Mouse (Mus musculus) MEL (cell line): ENCODE results near the gene Kndc1. TPM values are rescaled to one million over a fixed set of nuclear protein-coding genes. Genes with fewer than 3 reads are reported as not detected.

Source experiments
- DNase-seq: peaks from one replicate; pipeline ENCODE4 v3.0.0; 2011; ENCODE audit warnings: low read depth, low spot score
- H3K27ac ChIP-seq: 2 replicates; pipeline ENCODE4 v1.5.1; 2012; ENCODE audit warnings: low read depth, mild to moderate bottlenecking, control low read depth, low read length, moderate library complexity; ENCODE audit not compliant: control insufficient read depth
- H3K27me3 ChIP-seq, 2 experiments: fragments of 150-350 bp in 1 of 2; sonication (generic) in 1 of 2; 2 replicates each; pipeline ENCODE4 v1.6.1; 2012; ENCODE audit warnings: low read length in 2 of 2, mild to moderate bottlenecking in 2 of 2, improper control_type of control experiment in 1 of 2, moderate library complexity in 1 of 2; ENCODE audit not compliant: insufficient read depth in 2 of 2, control insufficient read depth in 1 of 2
- H3K36me3 ChIP-seq, 2 experiments: 2 replicates each; pipeline ENCODE4 v1.6.1; 2012 to 2014; ENCODE audit warnings: low read length in 2 of 2, improper control_type of control experiment in 1 of 2, inconsistent platforms in 1 of 2, mild to moderate bottlenecking in 1 of 2; ENCODE audit not compliant: insufficient read depth in 2 of 2, control insufficient read depth in 1 of 2
- H3K4me1 ChIP-seq, 2 experiments: fragments of 150-350 bp in 1 of 2; sonication (generic) in 1 of 2; 2 replicates each; pipeline ENCODE4 v1.6.1; 2012; ENCODE audit warnings: low read length in 2 of 2, improper control_type of control experiment in 1 of 2, mild to moderate bottlenecking in 1 of 2; ENCODE audit not compliant: insufficient read depth in 2 of 2, control insufficient read depth in 1 of 2
- H3K4me3 ChIP-seq, 2 experiments: fragments of 150-350 bp in 1 of 2; sonication (generic) in 1 of 2; 2 replicates each; pipeline ENCODE4 v1.5.1; 2012; ENCODE audit warnings: low read depth in 2 of 2, low read length in 2 of 2, mild to moderate bottlenecking in 2 of 2, moderate library complexity in 2 of 2, control low read depth in 1 of 2, improper control_type of control experiment in 1 of 2; ENCODE audit not compliant: control insufficient read depth in 1 of 2, insufficient read depth in 1 of 2
- H3K79me2 ChIP-seq: 2 replicates; pipeline ENCODE4 v1.6.1; 2012; ENCODE audit warnings: mild to moderate bottlenecking, low read length, moderate library complexity; ENCODE audit not compliant: control insufficient read depth, poor library complexity, insufficient read depth
- H3K9ac ChIP-seq: 2 replicates; pipeline ENCODE4 v1.6.1; 2012; ENCODE audit warnings: low read depth, mild to moderate bottlenecking, control low read depth, low read length, moderate library complexity; ENCODE audit not compliant: control insufficient read depth, poor library complexity, severe bottlenecking
- H3K9me3 ChIP-seq: fragments of 150-350 bp; sonication (generic); replicated peaks from 2 replicates; pipeline ENCODE4 v1.6.1; 2012; ENCODE audit warnings: mild to moderate bottlenecking, low read length, improper control_type of control experiment, moderate library complexity; ENCODE audit not compliant: insufficient read depth
- CHD1 ChIP-seq: IDR thresholded peaks from 2 replicates; pipeline ENCODE4 v1.6.1; 2012; ENCODE audit warnings: low read depth, mild to moderate bottlenecking, inconsistent platforms, low read length, improper control_type of control experiment
- CHD2 ChIP-seq: IDR thresholded peaks from 2 replicates; pipeline ENCODE4 v1.6.1; 2011; ENCODE audit warnings: low read length, improper control_type of control experiment
- CTCF ChIP-seq, 3 experiments: IDR thresholded peaks in 2 of 3; conservative IDR thresholded peaks in 1 of 3; 2 replicates each; pipeline ENCODE4 v1.5.1; 2011 to 2012; ENCODE audit warnings: low read length in 3 of 3, low read depth in 2 of 3, mild to moderate bottlenecking in 2 of 3, improper control_type of control experiment in 1 of 3, inconsistent platforms in 1 of 3, mixed read lengths in 1 of 3, moderate library complexity in 1 of 3; ENCODE audit not compliant: control insufficient read depth in 1 of 3, insufficient read depth in 1 of 3, poor library complexity in 1 of 3, severe bottlenecking in 1 of 3
- E2F4 ChIP-seq: IDR thresholded peaks from 2 replicates; pipeline ENCODE4 v1.6.1; 2011; ENCODE audit warnings: low read depth, low read length, improper control_type of control experiment, borderline replicate concordance
- EP300 ChIP-seq, 2 experiments: IDR thresholded peaks; 2 replicates each; pipeline ENCODE4 v1.6.1; 2011; ENCODE audit warnings: improper control_type of control experiment in 2 of 2, low read length in 2 of 2, low read depth in 1 of 2, mild to moderate bottlenecking in 1 of 2
- ETS1 ChIP-seq: IDR thresholded peaks from 2 replicates; pipeline ENCODE4 v1.6.1; 2012; ENCODE audit warnings: low read depth, mild to moderate bottlenecking, inconsistent platforms, low read length, improper control_type of control experiment, moderate library complexity
- GABPA ChIP-seq: IDR thresholded peaks from 2 replicates; pipeline ENCODE4 v1.6.1; 2012; ENCODE audit warnings: low read depth, mild to moderate bottlenecking, inconsistent platforms, low read length, improper control_type of control experiment, moderate library complexity
- GATA1 ChIP-seq: IDR thresholded peaks from 2 replicates; pipeline ENCODE4 v1.6.1; 2011; ENCODE audit warnings: low read depth, low read length, improper control_type of control experiment
- HCFC1 ChIP-seq: IDR thresholded peaks from 2 replicates; pipeline ENCODE4 v1.6.1; 2012; ENCODE audit warnings: low read depth, mild to moderate bottlenecking, inconsistent platforms, low read length, improper control_type of control experiment, moderate library complexity
- JUND ChIP-seq: IDR thresholded peaks from 2 replicates; pipeline ENCODE4 v1.6.1; 2011; ENCODE audit warnings: low read depth, mild to moderate bottlenecking, improper control_type of control experiment, low read length
- KAT2A ChIP-seq: conservative IDR thresholded peaks from 2 replicates; pipeline ENCODE4 v1.6.1; 2012; ENCODE audit warnings: low read depth, low read length, improper control_type of control experiment, inconsistent platforms
- MAFK ChIP-seq: IDR thresholded peaks from 2 replicates; pipeline ENCODE4 v1.6.1; 2011; ENCODE audit warnings: low read depth, mild to moderate bottlenecking, low read length, improper control_type of control experiment, borderline replicate concordance
- MAX ChIP-seq: IDR thresholded peaks from 2 replicates; pipeline ENCODE4 v1.6.1; 2011; ENCODE audit warnings: low read length, improper control_type of control experiment
- MAZ ChIP-seq: IDR thresholded peaks from 2 replicates; pipeline ENCODE4 v1.6.1; 2012; ENCODE audit warnings: low read depth, mild to moderate bottlenecking, inconsistent platforms, low read length, improper control_type of control experiment
- MEF2A ChIP-seq: IDR thresholded peaks from 2 replicates; pipeline ENCODE4 v1.6.1; 2014; ENCODE audit warnings: low read depth, mild to moderate bottlenecking, inconsistent platforms, low read length, improper control_type of control experiment; ENCODE audit not compliant: poor library complexity, insufficient replicate concordance, severe bottlenecking; ENCODE audit errors: extremely low read depth
- MXI1 ChIP-seq: IDR thresholded peaks from 2 replicates; pipeline ENCODE4 v1.6.1; 2011; ENCODE audit warnings: mild to moderate bottlenecking, low read depth, low read length, improper control_type of control experiment
- MYB ChIP-seq: IDR thresholded peaks from 2 replicates; pipeline ENCODE4 v1.6.1; 2011; ENCODE audit warnings: mild to moderate bottlenecking, low read depth, low read length, improper control_type of control experiment
- MYC ChIP-seq: IDR thresholded peaks from 2 replicates; pipeline ENCODE4 v1.6.1; 2011; ENCODE audit warnings: low read depth, mild to moderate bottlenecking, low read length, improper control_type of control experiment, moderate library complexity
- NELFE ChIP-seq: IDR thresholded peaks from 2 replicates; pipeline ENCODE4 v1.6.1; 2011; ENCODE audit warnings: low read depth, low read length, improper control_type of control experiment
- NRF1 ChIP-seq: IDR thresholded peaks from 2 replicates; pipeline ENCODE4 v1.6.1; 2014; ENCODE audit warnings: low read depth, mild to moderate bottlenecking, inconsistent platforms, low read length, improper control_type of control experiment, moderate library complexity; ENCODE audit not compliant: poor library complexity, insufficient read depth, severe bottlenecking
- POLR2A ChIP-seq, 2 experiments: IDR thresholded peaks; 2 replicates each; pipeline ENCODE4 v1.6.1; 2011 to 2012; ENCODE audit warnings: low read length in 2 of 2, mild to moderate bottlenecking in 2 of 2, control low read depth in 1 of 2, improper control_type of control experiment in 1 of 2, low read depth in 1 of 2, moderate library complexity in 1 of 2; ENCODE audit not compliant: control insufficient read depth in 1 of 2, insufficient read depth in 1 of 2, poor library complexity in 1 of 2
- POLR2AphosphoS2 ChIP-seq: IDR thresholded peaks from 2 replicates; pipeline ENCODE4 v1.6.1; 2011; ENCODE audit warnings: low read length, improper control_type of control experiment
- POLR2AphosphoS5 ChIP-seq: IDR thresholded peaks from 2 replicates; pipeline ENCODE4 v1.6.1; 2012; ENCODE audit warnings: low read depth, borderline replicate concordance, mild to moderate bottlenecking, inconsistent platforms, low read length, moderate library complexity, mixed read lengths
- RAD21 ChIP-seq: IDR thresholded peaks from 2 replicates; pipeline ENCODE4 v1.6.1; 2011; ENCODE audit warnings: mild to moderate bottlenecking, low read depth, low read length, improper control_type of control experiment
- RCOR1 ChIP-seq: IDR thresholded peaks from 2 replicates; pipeline ENCODE4 v1.6.1; 2012; ENCODE audit warnings: low read depth, mild to moderate bottlenecking, inconsistent platforms, low read length, improper control_type of control experiment
- SIN3A ChIP-seq: IDR thresholded peaks from 2 replicates; pipeline ENCODE4 v1.6.1; 2012; ENCODE audit warnings: low read length, improper control_type of control experiment, inconsistent platforms
- TAL1 ChIP-seq: IDR thresholded peaks from 2 replicates; pipeline ENCODE4 v1.6.1; 2012; ENCODE audit warnings: mild to moderate bottlenecking, inconsistent platforms, low read length, moderate library complexity, mixed read lengths
- TBP ChIP-seq: IDR thresholded peaks from 2 replicates; pipeline ENCODE4 v1.8.0; 2011; ENCODE audit warnings: low read depth, low read length, improper control_type of control experiment
- TCF12 ChIP-seq: IDR thresholded peaks from 2 replicates; pipeline ENCODE4 v1.6.1; 2014; ENCODE audit warnings: low read depth, mild to moderate bottlenecking, inconsistent platforms, low read length, improper control_type of control experiment, moderate library complexity
- UBTF ChIP-seq: IDR thresholded peaks from 2 replicates; pipeline ENCODE4 v1.6.1; 2012; ENCODE audit warnings: low read depth, mild to moderate bottlenecking, inconsistent platforms, low read length, improper control_type of control experiment, moderate library complexity, borderline replicate concordance; ENCODE audit not compliant: insufficient read depth
- USF1 ChIP-seq: IDR thresholded peaks from 2 replicates; pipeline ENCODE4 v1.6.1; 2014; ENCODE audit warnings: low read depth, mild to moderate bottlenecking, inconsistent platforms, low read length, improper control_type of control experiment, moderate library complexity
- USF2 ChIP-seq, 2 experiments: IDR thresholded peaks; 2 replicates each; pipeline ENCODE4 v1.6.1; 2011 to 2012; ENCODE audit warnings: improper control_type of control experiment in 2 of 2, low read length in 2 of 2, borderline replicate concordance in 1 of 2, inconsistent platforms in 1 of 2, low read depth in 1 of 2, mild to moderate bottlenecking in 1 of 2; ENCODE audit not compliant: insufficient read depth in 1 of 2
- ZC3H11A ChIP-seq: IDR thresholded peaks from 2 replicates; pipeline ENCODE4 v1.6.1; 2012; ENCODE audit warnings: low read depth, mild to moderate bottlenecking, inconsistent platforms, low read length, improper control_type of control experiment
- ZKSCAN1 ChIP-seq: IDR thresholded peaks from 2 replicates; pipeline ENCODE4 v1.6.1; 2012; ENCODE audit warnings: low read depth, mild to moderate bottlenecking, inconsistent platforms, low read length, improper control_type of control experiment, moderate library complexity
- ZMIZ1 ChIP-seq: IDR thresholded peaks from 2 replicates; pipeline ENCODE4 v1.6.1; 2012; ENCODE audit warnings: low read depth, mild to moderate bottlenecking, inconsistent platforms, low read length, improper control_type of control experiment, moderate library complexity
- ZNF384 ChIP-seq: IDR thresholded peaks from 2 replicates; pipeline ENCODE4 v1.6.1; 2012; ENCODE audit warnings: low read depth, mild to moderate bottlenecking, inconsistent platforms, low read length, improper control_type of control experiment
- polyA plus RNA-seq, 2 experiments: library from polyadenylated mRNA; stranded (reverse) in 1 of 2; unstranded in 1 of 2; fragments of >175 nt in 1 of 2; fragments of >200 nt in 1 of 2; gene quantifications; 2 replicates each; pipeline versions ENCODE4 v1.2.1 to v1.2.4; 2012; ENCODE audit warnings: low replicate concordance in 2 of 2, low read depth in 1 of 2; ENCODE audit not compliant: insufficient read length in 2 of 2, insufficient read depth in 1 of 2, missing spikeins in 1 of 2
- total RNA-seq: library from RNA; depleted of rRNA; stranded (reverse); fragments of 300-350 nt; gene quantifications from 2 replicates; pipeline ENCODE4 v1.2.3, GENCODE M21; 2012

Gene Kndc1
- total and polyA plus RNA-seq, 3 experiments: not detected

DNA sequence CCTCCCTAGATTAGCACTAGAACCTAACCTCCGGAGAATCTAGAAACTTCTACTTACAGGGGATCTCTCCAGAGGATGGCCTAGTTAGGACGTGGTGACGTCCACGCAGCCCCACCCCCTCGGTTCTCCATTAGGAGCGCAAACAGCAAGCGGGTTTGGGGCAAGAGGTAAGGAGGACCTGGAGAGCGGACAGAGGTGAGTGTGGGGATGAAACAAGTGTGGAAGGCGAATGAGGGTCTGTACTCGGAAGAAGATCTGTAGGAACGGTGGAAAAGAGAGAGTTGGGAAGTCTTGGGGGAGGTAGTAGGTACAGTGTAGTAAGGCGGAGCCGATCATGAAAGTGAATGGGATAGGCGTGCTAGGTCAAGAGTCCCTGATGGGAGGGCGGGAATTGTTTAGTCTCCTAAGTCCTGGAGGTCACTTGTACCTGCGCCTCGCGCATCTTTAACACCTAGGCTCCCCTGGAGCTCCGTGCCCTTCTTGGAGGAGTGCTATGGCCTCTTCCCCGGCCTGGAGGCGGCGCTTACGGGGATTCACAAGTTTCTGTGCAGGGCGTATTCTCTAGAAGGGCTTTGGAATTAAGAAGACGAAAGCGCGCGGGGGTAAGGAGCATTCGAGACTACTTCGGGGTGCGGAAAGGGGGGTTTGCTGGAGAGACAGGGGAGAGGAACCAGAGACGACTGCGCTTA is 55.9 kb downstream of the Kndc1 start:
- peak overlapping the region; percentile 68 for H3K27ac ChIP-seq
- no peaks in the 10 kb centered on the region for H3K79me2 ChIP-seq
- no peaks in the 10 kb centered on the region for H3K9me3 ChIP-seq
- peak; percentile 88 for DNase-seq
- peaks cover 0 to 5% of the 10 kb centered on the region in 2 experiments; a peak in 2 of 4 replicates for H3K36me3 ChIP-seq
- peak overlapping the region; percentile 83 to 90 for H3K4me3 ChIP-seq
- peak overlapping the region; percentile 78 for H3K9ac ChIP-seq
- peaks cover 0 to 10% of the 10 kb centered on the region in 2 experiments; a peak in 2 of 4 replicates for H3K4me1 ChIP-seq
- no peaks in the 10 kb centered on the region for H3K27me3 ChIP-seq
- no peak for TF ChIP-seq MEF2A
- no peak for TF ChIP-seq ETS1
- no peak for TF ChIP-seq KAT2A
- TF ChIP-seq NELFE: peak; percentile 58; the same call in 1 of the 2 replicates
- TF ChIP-seq USF2 (IDR thresholded peaks at IDR 0.05; ENCODE audit: borderline replicate concordance in 1 of 2, insufficient read depth in 1 of 2, low read depth in 1 of 2, low read length in 2 of 2): no peak
- no peak for TF ChIP-seq CHD1
- no peak for TF ChIP-seq USF1
- no peak for TF ChIP-seq ZNF384
- TF ChIP-seq MAFK: no peak
- 0 out of 2 replicates have a peak, but pooled peaks have one; percentile 30 for TF ChIP-seq POLR2AphosphoS2
- peak; percentile 51; the same call in 1 of the 2 replicates for TF ChIP-seq HCFC1
- TF ChIP-seq GABPA: no peak
- TF ChIP-seq JUND: no peak
- peak; percentile 26; the same call in 1 of the 2 replicates for TF ChIP-seq MXI1
- peak; percentile 39; the same call in 1 of the 2 replicates for TF ChIP-seq TBP
- TF ChIP-seq RCOR1: no peak
- TF ChIP-seq MAZ: peak; percentile 39; the same call in 1 of the 2 replicates
- TF ChIP-seq POLR2A (IDR thresholded peaks at IDR 0.05; ENCODE audit: control insufficient read depth in 1 of 2, insufficient read depth in 1 of 2, low read depth in 1 of 2, low read length in 2 of 2, poor library complexity in 1 of 2): peak; percentile 27 to 60; a peak in 3 of 4 replicates
- TF ChIP-seq CTCF (IDR thresholded peaks at IDR 0.05 in 2 of 3, conservative IDR thresholded peaks at IDR 0.05 in 1 of 3; ENCODE audit: control insufficient read depth in 1 of 3, insufficient read depth in 1 of 3, low read depth in 2 of 3, low read length in 3 of 3, poor library complexity in 1 of 3, severe bottlenecking in 1 of 3): no peak
- peak; percentile 64 for TF ChIP-seq SIN3A
- no peak for TF ChIP-seq E2F4
- no peak for TF ChIP-seq TCF12
- TF ChIP-seq GATA1: no peak
- no peak for TF ChIP-seq EP300 (IDR thresholded peaks at IDR 0.05; ENCODE audit: low read depth in 1 of 2, low read length in 2 of 2)
- no peak for TF ChIP-seq MAX
- TF ChIP-seq CHD2: no peak; the same call in 1 of the 2 replicates
- no peak for TF ChIP-seq NRF1
- peak; percentile 27; the same call in 1 of the 2 replicates for TF ChIP-seq ZMIZ1
- TF ChIP-seq MYC: no peak
- no peak for TF ChIP-seq ZC3H11A
- no peak for TF ChIP-seq TAL1
- no peak for TF ChIP-seq RAD21
- no peak for TF ChIP-seq ZKSCAN1
- TF ChIP-seq UBTF: 0 out of 2 replicates have a peak, but pooled peaks have one; percentile 35
- TF ChIP-seq POLR2AphosphoS5: no peak
- no peak for TF ChIP-seq MYB
